Mouse (Mus musculus) fat pad, adult 2 months (tissue): ENCODE measurements around the gene Tead2.

ENCODE experiments used
- DNase-seq: peaks from one replicate; pipeline ENCODE4 v3.0.0-alpha.2; 2011; ENCODE audit warnings: low read depth, low spot score; ENCODE audit errors: extremely low read depth

Tead2 gene

GRCm38 (mm10) chr7:45224826-45225225, 9.3 kb downstream of the Tead2 start:
- no peak for DNase-seq

- DNase-seq: no peak
Observed at GRCm38 (mm10) chr7:45226421-45226820, 10.9 kb downstream of the Tead2 start.

GRCm38 (mm10) chr7:45228548-45228947, 13.0 kb downstream of the Tead2 start:
- DNase-seq: no peak

DNA sequence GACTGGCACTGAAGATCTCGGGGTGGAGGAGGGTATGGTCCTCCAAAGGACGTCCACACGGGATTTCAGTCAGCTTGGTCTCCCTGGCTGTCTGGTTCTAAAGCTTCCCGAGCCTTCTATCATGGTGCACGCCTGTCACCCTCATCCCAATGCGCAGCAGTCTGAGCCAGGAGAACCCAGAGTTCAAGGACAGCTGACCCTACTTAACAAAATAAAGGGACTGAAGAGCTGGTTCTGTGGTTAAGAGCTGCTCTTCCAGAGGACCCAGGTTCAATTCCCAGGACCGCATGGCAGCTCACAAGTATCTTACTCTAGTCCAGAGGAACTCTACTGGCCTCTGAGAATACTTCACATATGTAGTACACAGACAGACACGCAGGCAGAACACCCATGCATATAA, 13.5 kb downstream of the Tead2 start:
- DNase-seq: no peak

- no peak for DNase-seq
Observed at GRCm38 (mm10) chr7:45229459-45230203, 14.1 kb downstream of the Tead2 start.

GRCm38 (mm10) chr7:45231192-45231591, 15.6 kb downstream of the Tead2 start:
- no peak for DNase-seq

DNA sequence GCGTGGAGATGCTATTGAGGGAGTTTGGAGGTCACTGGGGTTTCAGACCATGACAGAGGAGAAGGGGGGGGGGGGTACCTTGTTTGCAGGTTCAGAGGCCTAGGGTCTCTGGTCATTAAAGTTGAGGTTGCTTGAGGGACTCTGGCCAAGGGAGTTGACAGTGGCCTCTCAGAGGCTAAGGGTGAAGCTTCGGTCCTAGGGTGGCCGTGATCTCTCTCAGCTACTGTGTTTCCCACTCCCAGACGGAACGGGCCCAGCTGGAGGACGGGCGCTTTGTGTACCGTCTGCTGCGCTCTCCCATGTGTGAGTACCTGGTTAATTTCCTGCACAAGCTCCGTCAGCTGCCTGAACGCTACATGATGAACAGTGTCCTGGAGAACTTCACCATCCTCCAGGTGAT, 16.4 kb downstream of the Tead2 start:
- no peak for DNase-seq

DNA sequence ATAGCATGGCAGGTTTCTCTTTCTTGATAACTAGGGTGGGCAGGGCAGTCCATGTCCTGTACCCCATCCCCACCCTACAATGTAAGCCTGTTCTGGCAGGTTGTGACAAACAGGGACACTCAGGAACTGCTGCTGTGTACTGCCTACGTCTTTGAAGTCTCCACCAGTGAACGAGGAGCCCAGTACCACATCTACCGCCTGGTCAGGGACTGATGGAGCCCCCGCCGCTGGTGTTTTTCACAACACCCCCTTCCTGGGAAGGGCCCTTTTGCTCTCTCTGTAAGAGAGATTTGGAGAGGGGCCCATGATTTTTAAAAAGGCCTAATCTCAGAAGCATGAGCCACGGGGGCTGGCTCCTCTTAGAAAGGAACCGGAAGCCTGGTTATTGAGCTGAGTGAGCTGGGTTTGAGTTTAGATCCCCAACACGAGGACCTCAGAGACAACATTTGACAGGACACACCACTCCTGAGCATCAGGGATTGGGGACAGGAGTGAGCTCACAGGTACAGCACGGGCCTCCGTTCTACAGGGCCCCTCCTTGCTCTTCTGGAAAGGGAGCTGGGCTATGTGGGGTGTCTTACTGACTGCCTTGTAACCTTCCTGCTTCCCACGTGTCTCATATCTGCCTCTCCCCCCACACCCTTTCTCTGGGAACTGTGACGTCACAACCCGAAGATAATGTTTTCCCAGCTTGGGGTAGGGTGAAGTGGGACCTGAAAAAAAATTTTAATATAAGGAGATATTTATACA, 17.3 kb downstream of the Tead2 start:
- no peak for DNase-seq

DNA sequence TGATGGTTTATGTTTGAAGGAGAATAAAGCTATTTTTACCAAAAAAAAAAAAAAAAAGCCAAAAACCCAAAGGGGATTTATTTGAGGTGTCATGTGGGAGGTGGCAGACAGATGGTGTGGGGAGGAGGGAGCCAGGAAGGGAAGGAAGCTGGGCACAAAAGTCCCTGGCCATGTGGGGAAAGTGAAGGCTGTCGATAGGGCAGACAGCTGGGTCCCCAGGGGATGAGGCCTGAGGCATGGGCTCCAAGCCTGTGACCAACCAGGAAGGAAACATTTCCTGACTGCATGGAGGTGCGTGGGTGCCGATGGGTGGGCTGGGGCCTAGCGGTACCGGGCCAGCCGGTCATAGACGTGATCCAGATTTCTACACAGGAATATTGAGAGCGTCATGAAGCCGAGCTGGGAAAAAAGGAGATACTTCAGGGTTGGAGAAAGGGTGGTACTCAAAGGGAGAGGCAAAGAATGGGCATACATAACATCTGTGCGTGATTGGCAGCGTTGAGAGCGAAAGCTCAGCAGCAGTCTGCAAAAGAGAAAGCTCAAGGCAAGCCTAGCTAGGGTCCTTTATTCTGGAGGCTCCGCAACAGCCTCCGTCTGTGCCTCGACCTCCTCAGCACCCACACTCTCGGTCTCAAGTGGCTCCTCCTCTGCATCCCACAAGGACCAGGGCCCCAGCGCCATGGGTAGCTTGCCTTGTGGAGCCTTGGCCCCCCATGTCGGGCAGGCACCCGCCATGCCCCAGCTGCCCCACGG, 18.2 kb downstream of the Tead2 start:
- no peak for DNase-seq

DNA sequence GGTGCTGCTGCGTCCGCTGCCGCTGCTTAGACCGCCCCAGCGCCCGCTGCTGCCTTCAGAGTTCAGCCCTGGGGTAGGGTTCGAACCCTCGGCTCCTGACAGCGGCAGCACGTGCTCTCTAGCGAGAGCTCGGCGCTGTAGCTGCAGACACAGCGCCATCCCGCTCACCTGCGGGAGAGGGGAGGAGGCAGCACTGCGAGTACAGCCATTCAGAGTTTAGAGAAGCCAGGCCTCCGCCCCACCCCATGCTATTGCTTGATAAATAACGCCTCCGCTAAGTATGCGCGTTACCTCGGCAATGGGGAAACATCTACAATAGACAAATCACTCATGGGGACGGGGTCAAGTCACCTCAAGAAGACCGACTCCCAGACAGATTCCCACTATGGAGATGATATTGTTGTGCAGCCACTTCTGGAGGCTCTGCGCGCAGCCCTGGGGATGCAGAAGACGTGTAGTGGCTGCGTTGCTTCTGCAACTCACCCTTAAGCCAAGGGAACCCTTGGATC, 18.8 kb downstream of the Tead2 start:
- no peak for DNase-seq

DNA sequence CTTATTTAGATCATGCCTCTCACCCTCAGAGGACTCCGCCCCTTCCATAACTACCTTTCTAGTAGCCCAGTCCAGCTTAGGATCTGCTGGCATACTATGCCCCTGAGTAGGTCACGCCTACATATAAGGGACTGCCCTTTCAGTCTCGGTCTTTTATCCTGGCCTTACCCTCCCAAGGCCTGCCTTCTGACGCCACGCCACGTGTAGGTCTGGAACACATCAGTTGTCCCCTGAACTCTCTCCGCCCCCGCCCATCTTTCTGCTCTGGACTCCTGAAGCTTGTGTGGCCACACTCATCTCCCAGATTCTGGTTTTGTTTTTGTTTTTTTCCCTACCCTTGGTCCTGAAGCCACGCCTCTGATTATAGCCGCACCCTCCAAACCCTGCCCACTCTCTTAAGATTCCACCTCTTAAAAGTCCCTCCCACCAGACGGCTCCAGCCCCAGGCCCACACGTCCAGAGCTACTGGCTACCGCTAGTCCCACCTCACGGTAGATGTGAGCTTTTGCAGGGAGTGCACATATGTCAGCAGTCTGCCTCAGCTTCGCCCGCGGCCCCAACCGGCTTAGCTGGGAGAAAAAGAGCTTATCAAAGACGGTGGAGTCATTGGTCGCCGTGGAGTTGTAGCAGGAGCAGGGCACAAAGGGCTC, 19.5 kb downstream of the Tead2 start:
- DNase-seq: no peak

GRCm38 (mm10) chr7:45235656-45236180, 20.2 kb downstream of the Tead2 start:
- DNase-seq: no peak

DNA sequence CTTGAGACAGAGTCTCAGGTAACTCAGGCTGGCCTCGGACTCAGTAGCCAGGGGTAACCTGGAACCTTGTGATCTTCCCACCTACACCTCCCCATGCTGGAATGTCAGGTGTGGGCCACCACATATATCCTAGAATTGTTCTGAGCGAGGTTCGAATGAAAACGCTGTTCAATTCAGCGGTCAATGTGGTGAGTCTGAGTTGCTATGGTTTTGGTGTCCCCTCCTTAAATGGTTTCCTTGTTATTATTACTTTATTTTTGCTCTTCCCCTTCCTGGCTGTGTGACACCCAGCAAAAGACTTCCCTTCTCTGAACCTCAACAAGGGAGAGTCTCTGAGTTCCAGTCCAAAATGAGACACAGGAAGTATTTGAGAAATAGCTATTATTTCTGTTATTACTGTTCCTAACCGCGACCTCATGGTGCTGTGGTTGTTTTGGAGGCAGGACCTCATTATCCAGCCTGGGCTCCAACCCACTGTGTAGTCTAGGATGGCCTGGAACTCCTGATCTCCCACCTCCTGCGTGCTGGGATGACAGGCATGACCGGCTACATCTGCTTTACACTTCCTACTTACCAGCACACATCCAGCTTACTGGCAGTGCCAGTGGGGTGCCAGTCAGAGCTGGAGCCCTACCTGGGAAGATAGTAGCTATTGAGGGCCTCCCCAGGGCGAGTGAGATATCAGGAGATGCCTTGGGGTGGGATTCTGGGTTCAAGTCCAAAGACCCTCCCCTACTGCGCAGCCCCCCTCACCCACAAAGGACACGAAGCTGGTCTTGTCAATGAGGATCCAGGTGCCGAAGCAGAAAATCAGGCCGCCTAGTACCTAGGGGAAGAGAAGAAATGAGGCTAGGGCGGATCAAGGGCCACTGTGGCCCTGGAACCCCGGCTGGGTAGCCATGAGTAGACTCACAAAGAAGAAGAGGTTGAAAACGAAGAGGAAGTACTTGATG, 22.5 kb downstream of the Tead2 start:
- DNase-seq: no peak

GRCm38 (mm10) chr7:45238723-45239496, 23.4 kb downstream of the Tead2 start, which contains the start of gene Cd37:
TSS of gene Cd37 (minus strand) at chr7:45239115.
- DNase-seq: no peak

DNA sequence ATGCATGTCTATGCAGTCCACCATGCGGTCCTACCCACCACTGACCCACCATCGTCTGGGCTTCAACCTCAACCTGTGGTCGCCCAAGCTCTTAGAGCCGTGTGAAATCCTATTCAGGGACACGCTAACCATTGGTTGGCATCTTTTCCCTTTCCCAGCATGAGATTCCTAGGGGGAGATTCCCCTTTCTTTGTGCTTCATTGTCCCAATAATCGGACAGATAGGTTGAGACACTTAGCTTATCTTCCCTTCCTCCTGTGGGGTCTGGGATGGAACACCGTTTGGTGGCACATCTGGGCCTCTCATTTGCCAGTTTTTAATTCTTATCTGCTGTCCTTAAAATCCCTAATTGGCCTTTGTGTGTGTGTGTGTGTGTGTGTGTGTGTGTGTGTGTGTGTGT, 24.6 kb downstream of the Tead2 start:
- DNase-seq: no peak

DNA sequence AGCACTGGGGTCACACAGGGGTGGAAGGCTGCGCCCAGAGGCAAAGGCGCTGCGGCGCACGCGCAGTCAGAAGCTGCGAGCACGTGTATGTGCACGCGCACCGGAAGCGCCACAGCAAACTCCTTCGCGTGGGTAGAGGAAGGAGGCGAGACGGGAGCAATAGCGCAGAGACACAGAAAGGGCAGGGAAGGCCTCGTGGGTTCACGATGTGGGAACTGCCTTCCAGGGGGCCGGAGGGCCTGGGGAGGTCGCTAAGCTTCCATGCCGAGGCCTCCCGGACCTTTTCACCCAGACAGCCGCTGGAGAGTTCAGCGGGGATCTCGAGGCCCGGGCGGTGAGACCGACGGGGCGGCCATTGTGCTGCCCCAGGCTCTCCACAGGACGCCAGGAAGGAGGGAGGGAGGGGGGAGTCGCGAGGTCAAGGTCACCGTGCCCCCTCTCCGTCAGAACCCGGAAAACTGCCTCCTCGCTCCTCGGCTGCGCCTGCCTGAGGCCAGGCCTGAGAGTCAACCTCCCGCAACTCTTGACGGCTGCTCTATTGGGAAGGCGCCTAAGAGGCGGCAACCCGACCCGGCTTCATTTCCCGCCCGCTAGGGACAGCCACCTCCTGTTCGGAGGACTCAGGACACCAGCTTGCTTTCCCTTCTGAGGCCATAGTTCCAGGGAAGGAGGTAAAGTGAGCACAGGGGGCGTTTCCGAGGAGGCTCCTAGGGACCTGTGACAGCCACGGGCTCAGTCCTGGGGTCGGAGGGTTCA, 25.3 kb downstream of the Tead2 start, which contains the start of gene Slc6a16:
TSS of gene Slc6a16 (plus strand) at position 453 of the 756 bp plus-strand sequence.
- DNase-seq: no peak

DNA sequence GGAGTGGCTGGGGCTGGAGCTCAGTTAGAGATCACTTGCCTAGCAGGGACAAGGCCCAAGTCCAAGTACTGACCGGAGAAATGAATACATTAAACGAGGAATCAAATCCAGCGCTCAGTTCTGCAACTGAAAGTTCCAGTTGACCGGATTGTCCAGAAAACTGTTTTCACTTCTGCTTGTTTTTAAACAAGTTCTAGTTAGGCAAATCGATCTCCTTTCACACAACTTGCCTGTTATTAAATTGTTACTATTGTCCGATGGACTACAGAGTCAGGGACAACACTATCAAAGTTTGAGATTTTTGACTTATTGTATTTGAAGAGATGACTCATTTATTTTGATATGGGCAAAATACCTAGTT, 25.8 kb downstream of the Tead2 start:
- no peak for DNase-seq

- no peak for DNase-seq
Observed at GRCm38 (mm10) chr7:45247666-45248065, 32.1 kb downstream of the Tead2 start.
